ENCODE assay signal across 12 mouse cellular contexts in genomic region chr2:67447206-67447605, GRCm38 (mm10). TPM values are rescaled to one million over a fixed set of nuclear protein-coding genes. Genes with fewer than 3 reads are reported as not detected.
DNase-seq lines count a peak whose midpoint lies in the region; ATAC-seq and TF ChIP-seq lines count a peak whose summit lies in the region.
"Had no signal": no experiment of that assay in that cellular context is flagged by ENCODE, and none has a peak within 500 bp of the region (broad histone marks: within the 10 kb centered on the region; RNA-seq: fewer than 3 reads in every experiment).

No protein-coding gene starts in this region.

- TF ChIP-seq POLR2A in myocyte (IDR thresholded peaks at IDR 0.05; ENCODE audit: insufficient read length, low read depth), result no peak

- peak overlapping the region; percentile 64 for H3K4me2 ChIP-seq in myocyte (ENCODE audit: low read depth)
- H3K4me2 ChIP-seq in midbrain, embryonic 16.5 days (ENCODE audit: low read length), result no peak overlapping the region

- no peak for ATAC-seq in midbrain, embryonic 16.5 days

- H3K4me1 ChIP-seq in midbrain, embryonic 16.5 days (ENCODE audit: control insufficient read depth, insufficient read depth, low read length), result no peaks in the 10 kb centered on the region

- no peak overlapping the region for H3ac ChIP-seq in myocyte (ENCODE audit: control insufficient read depth, insufficient read length)

- no peak overlapping the region for H3K27ac ChIP-seq in midbrain, embryonic 16.5 days (ENCODE audit: low read length)

- 75% methylated on average over 12 of the region's 12 CpGs for WGBS in midbrain, embryonic 16.5 days

- H3K36me3 ChIP-seq in myocyte (ENCODE audit: control insufficient read depth, insufficient read depth), result no peaks in the 10 kb centered on the region
- no peaks in the 10 kb centered on the region for H3K36me3 ChIP-seq in midbrain, embryonic 16.5 days (ENCODE audit: control insufficient read depth, insufficient read depth, low read length)

- peak; percentile 15 to 63 for DNase-seq in heart, adult 18-20 months
- DNase-seq in heart, adult 8-10 months (ENCODE audit: low spot score), result no peak
- DNase-seq in cerebellum, postnatal 25 days, result peak; percentile 47 to 73
- peak; percentile 25 for DNase-seq in gastrocnemius, postnatal 25 days
- no peak for DNase-seq in lung, postnatal 25 days (ENCODE audit: low spot score)
- DNase-seq in retina, postnatal 1 day, result no peak
- DNase-seq: lung, postnatal 4 days; thymus, postnatal 25 days had no signal

- H3K27me3 ChIP-seq in myocyte (ENCODE audit: control insufficient read depth, insufficient read depth, insufficient read length), result no peaks in the 10 kb centered on the region
- H3K27me3 ChIP-seq in midbrain, embryonic 16.5 days (ENCODE audit: control insufficient read depth, insufficient read depth, low read depth, low read length), result no peaks in the 10 kb centered on the region

- H3K79me2 ChIP-seq in myocyte (ENCODE audit: control insufficient read depth, insufficient read depth), result no peaks in the 10 kb centered on the region

- H3K4me3 ChIP-seq in myocyte, result no peak overlapping the region
- no peak overlapping the region for H3K4me3 ChIP-seq in midbrain, embryonic 16.5 days (ENCODE audit: low read depth, low read length)

- no peak overlapping the region for H3K9ac ChIP-seq in midbrain, embryonic 16.5 days (ENCODE audit: low read depth, low read length)

- H3K9me3 ChIP-seq in midbrain, embryonic 16.5 days (replicated peaks; ENCODE audit: control insufficient read depth, low read length, poor library complexity, severe bottlenecking), result no peaks in the 10 kb centered on the region

TF ChIP-seq in myocyte, 11 proteins besides CTCF, POLR2A, EP300 and RAD21:
- no peak for TF ChIP-seq TCF3 (IDR thresholded peaks at IDR 0.05; ENCODE audit: insufficient read length, low read depth)
- no peak for TF ChIP-seq REST (IDR thresholded peaks at IDR 0.05; ENCODE audit: insufficient read depth, insufficient read length)
- TF ChIP-seq MYOD1 (IDR thresholded peaks at IDR 0.05; ENCODE audit: control insufficient read depth in 1 of 3, insufficient read length in 2 of 3, low read depth in 2 of 3), result no peak
- no peak for TF ChIP-seq E2F4 (IDR thresholded peaks at IDR 0.05; ENCODE audit: insufficient read depth)
- no peak for TF ChIP-seq SRF (IDR thresholded peaks at IDR 0.05; ENCODE audit: control insufficient read depth, insufficient read length, low read depth)
- TF ChIP-seq USF1 (IDR thresholded peaks at IDR 0.05; ENCODE audit: low read depth), result no peak
- no peak for TF ChIP-seq MAX (IDR thresholded peaks at IDR 0.05; ENCODE audit: low read depth)
- no peak for TF ChIP-seq POLR2AphosphoS2 (IDR thresholded peaks at IDR 0.05; ENCODE audit: insufficient read length, low read depth)
- TF ChIP-seq TCF12 (IDR thresholded peaks at IDR 0.05; ENCODE audit: insufficient read depth, poor library complexity, severe bottlenecking), result no peak
- TF ChIP-seq CEBPB (IDR thresholded peaks at IDR 0.05; ENCODE audit: insufficient read depth, poor library complexity, severe bottlenecking), result no peak
- no peak for TF ChIP-seq MYOG (IDR thresholded peaks at IDR 0.05; ENCODE audit: control insufficient read depth in 1 of 3, insufficient read depth in 1 of 3, insufficient read length in 2 of 3, low read depth in 2 of 3)

RNA-seq across cellular contexts. Expression of gene Xirp2, which starts 1.4 kb away (rescaled TPM):
- 100 to 1,000 TPM; 312 to 316 TPM for total RNA-seq in heart, adult 18-20 months (2021)
- 100 to 1,000 TPM; 302 to 452 (median 427) TPM for total RNA-seq in heart, adult 8-10 months (2022)
- 100 to 1,000 TPM; 830 to 948 TPM for total RNA-seq in gastrocnemius, postnatal 25 days (2021)
- polyA plus RNA-seq in myocyte (2012; fragmentation: generic; extraction: Trizol), result 0.46 TPM
- polyA plus RNA-seq in midbrain, embryonic 16.5 days (2015; fragmentation: Nextera tagmentation; extraction: Ambion mirVana), result not detected in 2 replicates
- polyA plus RNA-seq: limb, embryonic 11.5 days had no signal

RNA-seq across cellular contexts. Expression of gene Gm26727, which starts 14.2 kb away (rescaled TPM):
- not detected for total RNA-seq in heart, adult 18-20 months (2021)
- total RNA-seq in heart, adult 8-10 months (2022), result not detected
- not detected for total RNA-seq in gastrocnemius, postnatal 25 days (2021)
- not detected for polyA plus RNA-seq in myocyte (2012; fragmentation: generic; extraction: Trizol)
- polyA plus RNA-seq in midbrain, embryonic 16.5 days (2015; fragmentation: Nextera tagmentation; extraction: Ambion mirVana), result not detected in 2 replicates
- polyA plus RNA-seq: limb, embryonic 11.5 days; neural tube, embryonic 14.5 days had no signal

RNA-seq across cellular contexts. Expression of gene Gm21830, which starts 33.7 kb away (rescaled TPM):
- not detected for total RNA-seq in heart, adult 18-20 months (2021)
- not detected for total RNA-seq in heart, adult 8-10 months (2022)
- total RNA-seq in gastrocnemius, postnatal 25 days (2021), result not detected
- not detected for polyA plus RNA-seq in myocyte (2012; fragmentation: generic; extraction: Trizol)
- polyA plus RNA-seq in midbrain, embryonic 16.5 days (2015; fragmentation: Nextera tagmentation; extraction: Ambion mirVana), result not detected in 2 replicates
- polyA plus RNA-seq: limb, embryonic 11.5 days; neural tube, embryonic 14.5 days had no signal

Comparison
In these comparisons a context has a peak if more than half of its experiments do, and no peak if none do; other contexts are left out.
1. DNase-seq: peak in heart, adult 18-20 months (2 of 2), cerebellum, postnatal 25 days (2 of 2) and gastrocnemius, postnatal 25 days (single experiment); none in heart, adult 8-10 months (single experiment), lung, postnatal 25 days (single experiment) and retina, postnatal 1 day (single experiment).